Mouse (Mus musculus): ENCODE data around the gene AI467606.

GRCm38 (mm10) chr7:127117948-127118347, 26.8 kb downstream of the AI467606 start:
- peak; percentile 56 for TF ChIP-seq CTCF (IDR thresholded peaks at IDR 0.05; ENCODE audit: low read depth)
- TF ChIP-seq EP300 (IDR thresholded peaks at IDR 0.05; ENCODE audit: low read depth): no peak

All from liver, postnatal 0 days (tissue).